Mouse (Mus musculus) ES-E14 (cell line): ENCODE data around the gene Kansl1l. TPM values are rescaled to one million over a fixed set of nuclear protein-coding genes. Genes with fewer than 3 reads are reported as not detected.

Source experiments
- DNase-seq: peaks from one replicate; pipeline ENCODE4 v3.0.0-alpha.2; 2013; ENCODE audit warnings: low read depth, low spot score
- H3K27ac ChIP-seq: 2 replicates; pipeline ENCODE4 v1.5.1; 2012; ENCODE audit warnings: low read depth, mild to moderate bottlenecking, low read length, moderate library complexity, mixed read lengths; ENCODE audit not compliant: poor library complexity, insufficient read depth, severe bottlenecking
- H3K36me3 ChIP-seq: 2 replicates; pipeline ENCODE4 v1.6.1; 2012; ENCODE audit warnings: mild to moderate bottlenecking, low read length, moderate library complexity, mixed read lengths; ENCODE audit not compliant: control insufficient read depth, poor library complexity, insufficient read depth, severe bottlenecking
- H3K4me1 ChIP-seq, 2 experiments: fragments of 150-350 bp in 1 of 2; sonication (generic) in 1 of 2; 2 replicates each; pipeline ENCODE4 v1.6.1; 2012; ENCODE audit warnings: low read length in 2 of 2, mild to moderate bottlenecking in 1 of 2, mixed read lengths in 1 of 2; ENCODE audit not compliant: control insufficient read depth in 2 of 2, insufficient read depth in 2 of 2, poor library complexity in 1 of 2
- H3K4me3 ChIP-seq, 2 experiments: fragments of 150-350 bp in 1 of 2; sonication (generic) in 1 of 2; 2 replicates each; pipeline ENCODE4 v1.5.1; 2012; ENCODE audit warnings: low read length in 2 of 2, low read depth in 1 of 2, mild to moderate bottlenecking in 1 of 2, mixed read lengths in 1 of 2; ENCODE audit not compliant: insufficient read depth in 1 of 2, poor library complexity in 1 of 2, severe bottlenecking in 1 of 2
- H3K9ac ChIP-seq: 2 replicates; pipeline ENCODE4 v1.6.1; 2012; ENCODE audit warnings: low read depth, mild to moderate bottlenecking, low read length, mixed read lengths; ENCODE audit not compliant: poor library complexity, insufficient read depth, severe bottlenecking
- H3K9me3 ChIP-seq: fragments of 150-350 bp; sonication (generic); 2 replicates; pipeline ENCODE4 v1.6.1; 2012; ENCODE audit warnings: low read depth, mild to moderate bottlenecking, low read length; ENCODE audit not compliant: control insufficient read depth, insufficient read depth
- CHD2 ChIP-seq: IDR thresholded peaks from 2 replicates; pipeline ENCODE4 v1.6.1; 2014; ENCODE audit warnings: mild to moderate bottlenecking, low read depth, low read length, inconsistent platforms
- HCFC1 ChIP-seq: IDR thresholded peaks from 2 replicates; pipeline ENCODE4 v1.6.1; 2012; ENCODE audit warnings: low read length, inconsistent platforms, borderline replicate concordance; ENCODE audit not compliant: insufficient read depth
- MAFK ChIP-seq: IDR thresholded peaks from 2 replicates; pipeline ENCODE4 v1.6.1; 2014; ENCODE audit warnings: mild to moderate bottlenecking, low read depth, low read length, inconsistent platforms; ENCODE audit not compliant: insufficient read depth
- ZC3H11A ChIP-seq: IDR thresholded peaks from 2 replicates; pipeline ENCODE4 v1.6.1; 2012; ENCODE audit warnings: low read depth, mild to moderate bottlenecking, inconsistent platforms, low read length, borderline replicate concordance
- ZNF384 ChIP-seq: IDR thresholded peaks from 2 replicates; pipeline ENCODE4 v1.6.1; 2012; ENCODE audit warnings: low read depth, low read length, inconsistent platforms
- in situ Hi-C, 2 experiments: fragments of 600-800 bp; cut with MboI; formaldehyde crosslinking; loops; one replicate each; pipeline ENCODE4 v1.15.1; 2025; ENCODE audit warnings: low sequenced_read_pairs in 2 of 2, inconsistent platforms in 1 of 2; ENCODE audit not compliant: unreplicated experiment in 2 of 2
- total RNA-seq: library from RNA; depleted of rRNA; stranded (reverse); fragments of 300-350 nt; gene quantifications from 2 replicates; pipeline ENCODE4 v1.2.3, GENCODE M21; 2012

Kansl1l gene
- total RNA-seq, 1 experiment: 3.3 TPM

DNA sequence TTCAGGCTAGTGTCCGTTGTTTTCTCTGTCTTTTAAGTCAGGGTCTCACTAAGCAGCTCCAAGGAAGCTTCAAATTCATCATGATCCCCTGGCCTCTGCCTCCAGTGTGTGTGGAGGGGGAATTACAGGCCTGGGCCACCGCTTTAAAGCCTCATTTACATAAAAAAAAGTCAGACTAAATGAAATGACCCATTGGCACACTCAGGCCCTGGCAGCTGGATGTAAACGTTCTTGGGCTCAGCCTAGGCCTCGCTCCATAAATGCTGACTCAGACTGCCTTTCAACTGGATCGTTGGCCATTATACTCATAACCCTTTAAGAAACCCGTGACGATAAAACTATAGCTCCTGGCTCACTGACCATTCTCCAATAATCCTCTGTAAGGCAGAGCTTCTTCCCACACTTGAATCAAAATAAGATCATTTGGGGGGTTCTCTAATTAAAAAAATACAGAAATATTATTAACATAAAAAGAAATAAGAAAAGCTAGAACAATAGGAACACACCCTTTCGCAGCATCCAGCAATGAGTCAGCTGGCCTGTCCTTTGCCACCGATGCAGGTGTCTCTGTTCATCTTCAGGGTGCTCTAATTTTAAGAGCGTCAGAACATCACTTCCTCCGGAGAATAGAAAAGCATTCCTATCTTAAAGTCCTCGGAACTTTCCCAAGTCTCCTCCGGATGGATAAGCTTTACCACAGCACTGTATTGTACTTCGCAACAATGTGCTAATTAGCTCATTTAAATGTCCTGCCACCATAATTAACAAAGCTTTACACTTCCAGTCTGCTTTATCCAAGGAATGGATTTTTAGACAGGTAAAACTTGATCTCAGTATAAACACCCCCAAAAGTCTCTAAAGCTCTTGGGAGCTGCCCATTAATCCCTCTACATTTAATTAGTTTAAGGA lies 44.7 kb upstream of the Kansl1l start:
- no peak for DNase-seq
- H3K36me3 ChIP-seq: no peaks in the 10 kb centered on the region
- H3K4me1 ChIP-seq: no peaks in the 10 kb centered on the region
- no peak overlapping the region for H3K27ac ChIP-seq
- H3K9me3 ChIP-seq: no peaks in the 10 kb centered on the region
- in situ Hi-C loops: no loop called here
- TF ChIP-seq MAFK: peak; percentile 69
- TF ChIP-seq CHD2: no peak
- TF ChIP-seq ZNF384: no peak
- peak overlapping the region; percentile 86; the same call in 1 of the 2 replicates for H3K9ac ChIP-seq
- peak overlapping the region; percentile 92 to 96 for H3K4me3 ChIP-seq

DNA sequence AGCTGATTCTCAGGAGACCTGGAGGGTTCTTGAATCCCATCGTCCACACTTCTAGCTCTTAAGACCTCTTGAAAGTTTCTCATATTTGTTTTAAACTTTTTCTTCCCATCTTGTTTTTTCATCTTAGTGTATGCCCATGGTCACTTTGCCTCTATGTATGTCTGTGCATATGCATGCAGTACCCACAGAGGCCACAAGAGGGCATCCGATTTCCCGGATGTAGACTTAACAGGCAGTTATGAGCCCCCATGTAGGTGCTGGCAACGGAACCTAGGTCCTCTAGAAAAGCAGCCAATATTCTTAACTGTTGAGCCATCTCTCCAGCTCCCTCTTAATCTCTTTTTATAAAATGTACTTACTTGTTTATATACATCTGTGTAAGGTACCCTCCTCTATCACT lies 30.1 kb upstream of the Kansl1l start:
- Histone ChIP-seq H3K9ac (no peak overlapping the region), H3K4me3 (no peak overlapping the region), H3K4me1 (no peaks in the 10 kb centered on the region), H3K9me3 (no peaks in the 10 kb centered on the region), H3K36me3 (peaks cover 2% of the 10 kb centered on the region; the same call in 1 of the 2 replicates), H3K27ac (no peak overlapping the region)
- in situ Hi-C loops: loop anchor here in 1 of 2 experiments (25.0 kb wide), 1 partner anchor 735 kb away; no protein-coding TSS in a partner anchor
- no peak for DNase-seq
- TF ChIP-seq CHD2 (no peak), HCFC1 (no peak)

DNA sequence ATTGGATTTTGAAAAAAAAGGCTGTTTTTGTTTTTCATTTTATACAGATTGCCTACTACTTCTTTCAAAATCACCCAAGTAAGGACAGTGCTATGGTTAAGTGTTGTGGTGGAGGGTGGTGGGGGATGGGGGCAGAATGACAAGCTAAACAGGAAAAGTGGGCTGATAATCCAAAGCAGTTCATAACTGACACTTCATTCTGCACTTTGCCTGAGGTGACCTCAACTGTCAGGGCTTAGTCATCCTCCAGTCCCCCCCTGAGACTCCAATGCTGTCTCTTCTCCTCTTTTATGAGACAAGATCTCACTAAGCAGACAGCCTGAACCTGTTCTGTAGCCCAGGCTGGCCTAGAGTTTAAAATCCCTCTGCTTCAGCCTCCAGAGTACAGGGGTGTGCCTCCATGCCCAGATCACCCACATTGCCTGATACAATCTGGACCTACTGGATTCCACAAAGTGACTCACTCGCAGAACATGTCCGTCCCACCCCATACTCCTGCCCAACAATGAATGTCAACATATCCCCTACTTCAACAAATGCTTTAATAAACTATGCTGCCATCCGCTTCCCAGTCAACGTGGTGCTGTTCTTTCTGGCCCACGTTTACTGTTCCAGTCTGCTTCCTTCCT lies 28.4 kb upstream of the Kansl1l start:
- TF ChIP-seq ZNF384 (no peak), ZC3H11A (no peak), CHD2 (no peak), HCFC1 (no peak), MAFK (no peak)
- no peak overlapping the region for H3K9ac ChIP-seq
- no peak overlapping the region for H3K27ac ChIP-seq
- no peak overlapping the region for H3K4me3 ChIP-seq
- no peak for DNase-seq
- in situ Hi-C loops: loop anchor here in 1 of 2 experiments (25.0 kb wide), 1 partner anchor 734 kb away; no protein-coding TSS in a partner anchor
- peaks cover 2% of the 10 kb centered on the region; the same call in 1 of the 2 replicates for H3K36me3 ChIP-seq
- no peaks in the 10 kb centered on the region for H3K9me3 ChIP-seq
- H3K4me1 ChIP-seq: no peaks in the 10 kb centered on the region

DNA sequence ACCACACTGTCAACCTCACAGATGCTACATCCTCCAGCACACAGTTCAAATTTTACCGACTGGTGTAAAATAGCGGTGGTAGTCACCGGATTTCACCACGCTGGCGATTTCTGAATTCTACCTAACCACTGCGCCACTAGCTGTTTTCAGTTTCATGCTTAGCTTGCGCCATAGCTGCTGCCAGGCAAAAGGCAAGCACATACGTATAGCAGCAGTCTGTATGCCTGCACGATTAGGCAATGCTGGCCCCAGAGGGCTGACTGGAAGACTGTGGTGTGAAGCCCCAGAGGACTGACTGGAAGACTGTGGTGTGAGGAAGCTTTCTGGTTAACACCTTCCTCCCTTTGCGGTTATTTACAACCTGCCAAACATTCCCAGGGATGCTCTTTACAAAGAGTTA lies 24.6 kb upstream of the Kansl1l start:
- Histone ChIP-seq H3K27ac (no peak overlapping the region), H3K4me1 (no peaks in the 10 kb centered on the region), H3K9me3 (no peaks in the 10 kb centered on the region), H3K4me3 (no peak overlapping the region), H3K36me3 (peaks cover 2% of the 10 kb centered on the region; the same call in 1 of the 2 replicates), H3K9ac (no peak overlapping the region)
- in situ Hi-C loops: loop anchor here in 1 of 2 experiments (25.0 kb wide), 1 partner anchor 730 kb away; no protein-coding TSS in a partner anchor
- TF ChIP-seq CHD2 (no peak), MAFK (no peak)
- no peak for DNase-seq
